Mouse (Mus musculus) heart, embryonic 12.5 days (tissue): ENCODE data around the gene Gtf2ird1. TPM values are rescaled to one million over a fixed set of nuclear protein-coding genes. Genes with fewer than 3 reads are reported as not detected.

Source experiments
- ATAC-seq: fragments of 200-750 bp; cut with Nextera tagmentation; 2 replicates; pipeline ENCODE4 v1.8.0; 2017; ENCODE audit warnings: moderate TSS enrichment, moderate library complexity; ENCODE audit not compliant: insufficient number of reproducible peaks, low FRiP score
- H3K27ac ChIP-seq: fragments of 300-500 bp; sonication (generic); 2 replicates; pipeline ENCODE4 v1.5.1; 2016; ENCODE audit warnings: mild to moderate bottlenecking, moderate library complexity; ENCODE audit not compliant: poor library complexity, severe bottlenecking
- H3K27me3 ChIP-seq: fragments of 300-500 bp; sonication (generic); replicated peaks from 2 replicates; pipeline ENCODE4 v1.6.1; 2016; ENCODE audit warnings: mild to moderate bottlenecking, moderate library complexity
- H3K36me3 ChIP-seq: fragments of 300-500 bp; sonication (generic); 2 replicates; pipeline ENCODE4 v1.6.1; 2016; ENCODE audit warnings: mild to moderate bottlenecking, moderate library complexity
- H3K4me1 ChIP-seq: fragments of 300-500 bp; sonication (generic); replicated peaks from 2 replicates; pipeline ENCODE4 v1.6.1; 2016; ENCODE audit warnings: mild to moderate bottlenecking
- H3K4me2 ChIP-seq: fragments of 300-500 bp; sonication (generic); 2 replicates; pipeline ENCODE4 v1.6.1; 2016; ENCODE audit warnings: mild to moderate bottlenecking, moderate library complexity
- H3K4me3 ChIP-seq: fragments of 300-500 bp; sonication (generic); 2 replicates; pipeline ENCODE4 v1.5.1; 2016; ENCODE audit warnings: mild to moderate bottlenecking
- H3K9ac ChIP-seq: fragments of 300-500 bp; sonication (generic); 2 replicates; pipeline ENCODE4 v1.6.1; 2016; ENCODE audit warnings: mild to moderate bottlenecking, moderate library complexity
- H3K9me3 ChIP-seq: fragments of 300-500 bp; sonication (generic); replicated peaks from 2 replicates; pipeline ENCODE4 v1.6.1; 2016; ENCODE audit warnings: mild to moderate bottlenecking, moderate library complexity
- WGBS: fragments of 180-500 bp; shearing (Covaris S2); methylation state at CpG from one replicate; pipeline ENCODE4 v1.1.7; 2016; 5-methylcytosine and 5-hydroxymethylcytosine counted together
- polyA plus RNA-seq: library from polyadenylated mRNA; unstranded; fragments of >200 nt; fragmentation: Nextera tagmentation; extraction: Ambion mirVana; gene quantifications from 2 replicates; pipeline ENCODE4 v1.2.1, GENCODE M21; 2016

The Gtf2ird1 gene
- polyA plus RNA-seq, 1 experiment from 2014 or later = 72.8 TPM

- H3K4me3 ChIP-seq = no peak overlapping the region
- no peaks in the 10 kb centered on the region for H3K27me3 ChIP-seq
- no peaks in the 10 kb centered on the region; the same call in 1 of the 2 replicates for H3K9me3 ChIP-seq
- no peak overlapping the region for H3K27ac ChIP-seq
- 94% methylated on average over 7 of the region's 7 CpGs for WGBS
- peaks cover 13% of the 10 kb centered on the region for H3K4me1 ChIP-seq
- no peak overlapping the region for H3K4me2 ChIP-seq
- ATAC-seq = peak; percentile 49; the same call in 1 of the 2 replicates
- peaks cover 93% of the 10 kb centered on the region for H3K36me3 ChIP-seq
- H3K9ac ChIP-seq = no peak overlapping the region
These were observed 46.1 kb downstream of the Gtf2ird1 start for GRCm38 (mm10) chr5:134410307-134410836.

GRCm38 (mm10) chr5:134409606-134410306 is 46.8 kb downstream of the Gtf2ird1 start:
- Histone ChIP-seq H3K4me1 (peaks cover 13% of the 10 kb centered on the region), H3K9me3 (no peaks in the 10 kb centered on the region; the same call in 1 of the 2 replicates), H3K4me2 (no peak overlapping the region), H3K36me3 (peaks cover 93% of the 10 kb centered on the region), H3K27me3 (no peaks in the 10 kb centered on the region), H3K9ac (no peak overlapping the region), H3K4me3 (no peak overlapping the region), H3K27ac (no peak overlapping the region)
- 92% methylated on average over 6 of the region's 6 CpGs for WGBS
- ATAC-seq = peak; percentile 73

- peaks cover 17% of the 10 kb centered on the region for H3K4me1 ChIP-seq
- H3K9ac ChIP-seq = no peak overlapping the region
- H3K4me2 ChIP-seq = no peak overlapping the region
- no peak overlapping the region for H3K27ac ChIP-seq
- no peak for ATAC-seq
- H3K4me3 ChIP-seq = no peak overlapping the region
- H3K9me3 ChIP-seq = no peaks in the 10 kb centered on the region; the same call in 1 of the 2 replicates
- peaks cover 96% of the 10 kb centered on the region for H3K36me3 ChIP-seq
- H3K27me3 ChIP-seq = no peaks in the 10 kb centered on the region
- WGBS = 91% methylated on average over 5 of the region's 5 CpGs
These were observed 48.4 kb downstream of the Gtf2ird1 start for GRCm38 (mm10) chr5:134408119-134408518.

GRCm38 (mm10) chr5:134401841-134402240 is 54.7 kb downstream of the Gtf2ird1 start:
- no peak for ATAC-seq
- H3K4me1 ChIP-seq = peaks cover 13% of the 10 kb centered on the region

GRCm38 (mm10) chr5:134397434-134398163 is 58.9 kb downstream of the Gtf2ird1 start:
- H3K4me1 ChIP-seq = peaks cover 45% of the 10 kb centered on the region
- no peak for ATAC-seq
- no peak overlapping the region for H3K4me2 ChIP-seq
- H3K27me3 ChIP-seq = no peaks in the 10 kb centered on the region
- peaks cover 72% of the 10 kb centered on the region for H3K36me3 ChIP-seq
- 86% methylated on average over 15 of the region's 15 CpGs for WGBS
- H3K4me3 ChIP-seq = no peak overlapping the region
- H3K27ac ChIP-seq = peak overlapping the region; percentile 87
- no peaks in the 10 kb centered on the region for H3K9me3 ChIP-seq
- H3K9ac ChIP-seq = no peak overlapping the region

More at GRCm38 (mm10) chr5:134401841-134402240, 54.7 kb downstream of the Gtf2ird1 start:
- no peaks in the 10 kb centered on the region for H3K27me3 ChIP-seq
- 95% methylated on average over 18 of the region's 18 CpGs for WGBS
- H3K4me3 ChIP-seq = no peak overlapping the region
- H3K36me3 ChIP-seq = peaks cover 84% of the 10 kb centered on the region
- no peak overlapping the region for H3K4me2 ChIP-seq
- H3K9me3 ChIP-seq = no peaks in the 10 kb centered on the region; the same call in 1 of the 2 replicates
- no peak overlapping the region for H3K9ac ChIP-seq
- H3K27ac ChIP-seq = no peak overlapping the region

GRCm38 (mm10) chr5:134396519-134396918 is 60.0 kb downstream of the Gtf2ird1 start:
- peaks cover 45% of the 10 kb centered on the region for H3K4me1 ChIP-seq
- H3K36me3 ChIP-seq = peaks cover 72% of the 10 kb centered on the region
- ATAC-seq = peak; percentile 36; the same call in 1 of the 2 replicates
- H3K4me2 ChIP-seq = 0 out of 2 replicates have a peak overlapping the region, but pooled peaks have one; percentile 0
- no peak overlapping the region for H3K4me3 ChIP-seq
- no peaks in the 10 kb centered on the region for H3K27me3 ChIP-seq
- H3K27ac ChIP-seq = peak overlapping the region; percentile 87
- no peak overlapping the region for H3K9ac ChIP-seq
- H3K9me3 ChIP-seq = no peaks in the 10 kb centered on the region
- 28% methylated on average over 9 of the region's 9 CpGs for WGBS

- H3K9ac ChIP-seq = no peak overlapping the region
- peak overlapping the region; percentile 87 for H3K27ac ChIP-seq
- H3K4me3 ChIP-seq = no peak overlapping the region
- WGBS = 36% methylated on average over 10 of the region's 10 CpGs
- peaks cover 74% of the 10 kb centered on the region for H3K36me3 ChIP-seq
- no peaks in the 10 kb centered on the region for H3K27me3 ChIP-seq
- no peaks in the 10 kb centered on the region for H3K9me3 ChIP-seq
- ATAC-seq = peak; percentile 77
- H3K4me2 ChIP-seq = peak overlapping the region; percentile 4
- H3K4me1 ChIP-seq = peaks cover 45% of the 10 kb centered on the region
These were observed 61.9 kb downstream of the Gtf2ird1 start for GRCm38 (mm10) chr5:134394624-134395023.

- peak; percentile 53 for ATAC-seq
- no peaks in the 10 kb centered on the region for H3K27me3 ChIP-seq
- peak overlapping the region; percentile 87 for H3K27ac ChIP-seq
- H3K9ac ChIP-seq = no peak overlapping the region
- no peak overlapping the region for H3K4me2 ChIP-seq
- H3K9me3 ChIP-seq = no peaks in the 10 kb centered on the region
- H3K4me3 ChIP-seq = no peak overlapping the region
- peaks cover 75% of the 10 kb centered on the region for H3K36me3 ChIP-seq
- peaks cover 45% of the 10 kb centered on the region for H3K4me1 ChIP-seq
- 64% methylated on average over 6 of the region's 6 CpGs for WGBS
These were observed 62.9 kb downstream of the Gtf2ird1 start for GRCm38 (mm10) chr5:134393624-134394023.

GRCm38 (mm10) chr5:134385106-134385505 is 71.4 kb downstream of the Gtf2ird1 start:
- 66% methylated on average over 2 of the region's 2 CpGs for WGBS
- no peak overlapping the region for H3K4me3 ChIP-seq
- H3K9ac ChIP-seq = no peak overlapping the region
- H3K27ac ChIP-seq = no peak overlapping the region
- H3K9me3 ChIP-seq = no peaks in the 10 kb centered on the region
- no peaks in the 10 kb centered on the region for H3K4me1 ChIP-seq
- H3K4me2 ChIP-seq = no peak overlapping the region
- H3K36me3 ChIP-seq = peaks cover 84% of the 10 kb centered on the region
- no peaks in the 10 kb centered on the region for H3K27me3 ChIP-seq
- no peak for ATAC-seq

- H3K9ac ChIP-seq = no peak overlapping the region
- H3K4me3 ChIP-seq = no peak overlapping the region
- H3K9me3 ChIP-seq = no peaks in the 10 kb centered on the region
- no peak overlapping the region for H3K4me2 ChIP-seq
- H3K4me1 ChIP-seq = no peaks in the 10 kb centered on the region
- WGBS = 86% methylated on average over 1 of the region's 1 CpGs
- H3K27ac ChIP-seq = no peak overlapping the region
- peaks cover 60% of the 10 kb centered on the region for H3K36me3 ChIP-seq
- ATAC-seq = no peak
- no peaks in the 10 kb centered on the region for H3K27me3 ChIP-seq
These were observed 81.3 kb downstream of the Gtf2ird1 start for GRCm38 (mm10) chr5:134375256-134375655.

GRCm38 (mm10) chr5:134374546-134374945 is 82.0 kb downstream of the Gtf2ird1 start:
- H3K4me3 ChIP-seq = no peak overlapping the region
- peak overlapping the region; percentile 57 for H3K27ac ChIP-seq
- H3K9me3 ChIP-seq = no peaks in the 10 kb centered on the region
- no peaks in the 10 kb centered on the region for H3K4me1 ChIP-seq
- H3K4me2 ChIP-seq = no peak overlapping the region
- no peaks in the 10 kb centered on the region for H3K27me3 ChIP-seq
- H3K9ac ChIP-seq = no peak overlapping the region
- H3K36me3 ChIP-seq = peaks cover 60% of the 10 kb centered on the region
- peak; percentile 88 for ATAC-seq
